Mouse (Mus musculus): ENCODE data around the gene Ckm.

DNA sequence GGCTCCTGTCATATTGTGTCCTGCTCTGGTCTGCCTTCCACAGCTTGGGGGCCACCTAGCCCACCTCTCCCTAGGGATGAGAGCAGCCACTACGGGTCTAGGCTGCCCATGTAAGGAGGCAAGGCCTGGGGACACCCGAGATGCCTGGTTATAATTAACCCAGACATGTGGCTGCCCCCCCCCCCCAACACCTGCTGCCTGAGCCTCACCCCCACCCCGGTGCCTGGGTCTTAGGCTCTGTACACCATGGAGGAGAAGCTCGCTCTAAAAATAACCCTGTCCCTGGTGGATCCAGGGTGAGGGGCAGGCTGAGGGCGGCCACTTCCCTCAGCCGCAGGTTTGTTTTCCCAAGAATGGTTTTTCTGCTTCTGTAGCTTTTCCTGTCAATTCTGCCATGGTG is 5.2 kb downstream of the Ckm start:
- TF ChIP-seq POLR2A (IDR thresholded peaks at IDR 0.05; ENCODE audit: borderline replicate concordance, insufficient read depth, low read length) (no peak), CTCF (IDR thresholded peaks at IDR 0.05; ENCODE audit: borderline replicate concordance, insufficient read depth, low read depth, low read length) (no peak)

Measured in cerebellum, adult 2 months (tissue).